Mouse (Mus musculus) thymus, postnatal 0 days (tissue): ENCODE results near the gene Slc25a33. TPM values are rescaled to one million over a fixed set of nuclear protein-coding genes. Genes with fewer than 3 reads are reported as not detected.
A peak's percentile ranks its signal among the peaks of the same experiment; 100 is the strongest.

Source experiments
- DNase-seq: peaks from one replicate; pipeline ENCODE4 v3.0.0-alpha.2; 2015; ENCODE audit warnings: low spot score
- microRNA-seq: library from miRNA; unstranded; fragments of <30 nt; microRNA quantifications from one replicate; pipeline ENCODE4, GENCODE M21; 2016; ENCODE audit warnings: borderline number of aligned reads
- polyA plus RNA-seq: library from polyadenylated mRNA; unstranded; fragments of >200 nt; fragmentation: Nextera tagmentation; extraction: Ambion mirVana; gene quantifications from 2 replicates; pipeline ENCODE4 v1.2.1, GENCODE M21; 2015

The Slc25a33 gene
- polyA plus RNA-seq, 1 experiment from 2014 or later = 7.8 TPM

DNA sequence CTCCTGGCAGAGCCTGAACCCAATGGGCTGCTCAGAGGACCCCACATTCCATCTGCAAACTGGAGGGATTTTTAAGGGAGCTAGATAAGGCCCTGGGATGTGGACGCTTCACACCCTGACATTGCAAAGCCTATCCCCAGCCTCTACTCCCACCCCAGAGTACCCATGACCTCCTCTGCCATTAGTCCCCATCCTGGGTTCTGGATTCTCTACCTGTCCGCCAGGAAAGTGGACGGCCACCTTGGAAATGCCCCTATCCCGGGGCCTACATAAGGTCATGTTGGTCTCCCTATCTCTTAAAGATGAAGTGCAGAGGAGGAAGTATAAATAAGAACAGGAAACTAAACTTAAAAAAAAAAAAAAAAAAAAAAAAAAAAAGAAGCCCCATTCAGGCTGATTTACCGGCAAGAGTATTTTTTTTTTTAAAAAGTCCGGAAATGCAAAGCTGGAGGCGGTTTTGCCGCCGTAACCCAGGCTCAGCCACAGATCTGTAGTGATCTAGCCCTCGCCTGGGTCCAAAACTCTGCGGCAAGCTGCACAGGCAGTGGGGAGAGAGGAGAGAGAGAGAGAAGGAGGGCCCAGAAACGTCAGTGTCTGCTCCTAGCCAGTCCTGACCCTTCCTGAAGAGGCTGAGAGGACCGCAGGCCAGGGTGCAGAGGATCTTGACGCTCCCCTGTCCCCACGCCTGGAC is 76.4 kb downstream of the Slc25a33 start:
- DNase-seq = peak; percentile 79

GRCm38 (mm10) chr4:149696189-149696971 is 77.7 kb downstream of the Slc25a33 start:
- peak; percentile 40 for DNase-seq

Small RNA genes within 50 kb of the gene (microRNA-seq; reads per million reads assigned to microRNA genes)
- not detected for gene Gm47301

Other genes starting within 250 kb of the Slc25a33 start
- 20.4 and 21.1 TPM in 2 replicates for gene Clstn1, start 187.8 kb downstream of the Slc25a33 start, polyA plus RNA-seq
- gene Pik3cd, start 71.7 kb downstream of the Slc25a33 start, polyA plus RNA-seq = 27.5 and 31.2 TPM in 2 replicates
- gene Tmem201, start 36.2 kb downstream of the Slc25a33 start, polyA plus RNA-seq = 11.5 and 11.7 TPM in 2 replicates
- gene Spsb1, start 180.8 kb upstream of the Slc25a33 start, polyA plus RNA-seq = 9.0 and 9.5 TPM in 2 replicates
- 12.3 and 13.8 TPM in 2 replicates for gene H6pd, start 234.7 kb upstream of the Slc25a33 start, polyA plus RNA-seq